Mouse (Mus musculus) cortical plate, adult 2 months (tissue): ENCODE measurements around the gene Map1lc3b.

ENCODE experiments used
- CTCF ChIP-seq: fragments of 200-500 bp; IDR thresholded peaks from 2 replicates; pipeline ENCODE4 v1.5.1; 2011; ENCODE audit warnings: mild to moderate bottlenecking, control low read depth, low read length; ENCODE audit not compliant: insufficient read depth; ENCODE audit errors: extremely low read depth
- POLR2A ChIP-seq: fragments of 200-500 bp; IDR thresholded peaks from 2 replicates; pipeline ENCODE4 v1.6.1; 2011; ENCODE audit warnings: mild to moderate bottlenecking, low read length, control low read depth; ENCODE audit not compliant: insufficient read depth; ENCODE audit errors: extremely low read depth

DNA sequence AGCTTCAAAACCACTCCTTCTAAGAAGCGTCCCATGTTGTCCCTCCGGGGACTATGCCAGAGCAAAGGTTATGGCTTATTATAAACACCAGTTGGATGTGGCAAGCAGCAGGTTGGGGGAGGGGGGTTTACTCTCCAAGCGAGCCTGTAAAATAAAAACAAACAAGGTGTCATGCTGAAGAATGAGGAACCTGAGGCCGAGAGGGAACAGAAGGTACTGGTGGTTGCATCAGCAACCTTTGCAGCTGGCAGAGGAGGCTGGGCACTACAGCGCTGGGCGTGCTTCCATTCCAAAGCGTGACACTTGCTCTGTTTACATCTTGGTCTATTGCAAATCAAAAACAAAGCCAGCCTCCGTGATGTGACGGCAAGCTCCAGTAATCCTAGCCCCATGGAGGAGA is 9.7 kb upstream of the Map1lc3b start:
- no peak for TF ChIP-seq POLR2A
- no peak for TF ChIP-seq CTCF
